Mouse (Mus musculus): ENCODE measurements at regions not wholly inside any gene's neighbourhood (a gene's known extent, or its start where the extent isn't known, plus 50 kb on each side); places are given as distances from the start of the nearest gene placed in this dataset.

DNA sequence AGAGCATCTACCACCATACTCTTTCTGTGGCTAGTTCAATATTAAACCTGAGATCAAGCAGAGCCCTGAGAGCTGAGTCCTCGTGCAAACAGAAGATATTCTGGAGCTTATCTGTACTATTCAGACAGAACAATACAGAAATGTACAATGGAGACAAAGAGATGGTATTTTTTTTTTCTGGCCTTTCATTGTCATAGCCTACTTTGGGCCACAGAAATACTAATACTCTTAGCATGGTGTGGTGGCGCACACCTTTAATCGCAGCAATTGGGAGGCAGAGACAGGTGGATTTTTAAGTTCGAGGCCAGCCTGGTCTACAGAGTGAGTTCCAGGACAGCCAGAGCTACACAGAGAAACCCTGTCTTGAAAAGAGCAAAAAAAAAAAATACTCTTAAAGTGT is 404.7 kb upstream of the Slitrk5 start:
- no peak for TF ChIP-seq CTCF (IDR thresholded peaks at IDR 0.05)
- TF ChIP-seq EP300 (IDR thresholded peaks at IDR 0.05), result no peak
